Mouse (Mus musculus) limb, embryonic 14.5 days (tissue): ENCODE measurements at regions not wholly inside any gene's neighbourhood (a gene's known extent, or its start where the extent isn't known, plus 50 kb on each side); places are given as distances from the start of the nearest gene placed in this dataset.

Source experiments
- ATAC-seq: fragments of 200-750 bp; cut with Nextera tagmentation; 2 replicates; pipeline ENCODE4 v1.8.0; 2017; ENCODE audit warnings: low read depth, moderate number of reproducible peaks, moderate TSS enrichment; ENCODE audit not compliant: low FRiP score
- DNase-seq: peaks from one replicate; pipeline ENCODE4 v3.0.0-alpha.2; 2015; ENCODE audit warnings: low spot score
- H3K27ac ChIP-seq: fragments of 300-500 bp; sonication (generic); replicated peaks from 2 replicates; pipeline ENCODE4 v1.5.1; 2014; ENCODE audit warnings: low read depth, mild to moderate bottlenecking, low read length, moderate library complexity, mixed read lengths
- H3K27me3 ChIP-seq: fragments of 300-500 bp; sonication (generic); 2 replicates; pipeline ENCODE4 v1.6.1; 2014; ENCODE audit warnings: low read length, mixed read lengths; ENCODE audit not compliant: control insufficient read depth, insufficient read depth
- H3K36me3 ChIP-seq: fragments of 300-500 bp; sonication (generic); 2 replicates; pipeline ENCODE4 v1.6.1; 2014; ENCODE audit warnings: mild to moderate bottlenecking, low read length, moderate library complexity, mixed read lengths; ENCODE audit not compliant: control insufficient read depth, insufficient read depth
- H3K4me1 ChIP-seq: fragments of 300-500 bp; sonication (generic); 2 replicates; pipeline ENCODE4 v1.6.1; 2014; ENCODE audit warnings: antibody characterized with exemption, low read length, mixed read lengths; ENCODE audit not compliant: control insufficient read depth, insufficient read depth
- H3K4me2 ChIP-seq: fragments of 300-500 bp; sonication (generic); replicated peaks from 2 replicates; pipeline ENCODE4 v1.6.1; 2014; ENCODE audit warnings: low read depth, mild to moderate bottlenecking, low read length, moderate library complexity; ENCODE audit not compliant: severe bottlenecking
- H3K4me3 ChIP-seq: fragments of 300-500 bp; sonication (generic); replicated peaks from 2 replicates; pipeline ENCODE4 v1.5.1; 2014; ENCODE audit warnings: low read length
- H3K9ac ChIP-seq: fragments of 300-500 bp; sonication (generic); 2 replicates; pipeline ENCODE4 v1.6.1; 2014; ENCODE audit warnings: mild to moderate bottlenecking, low read depth, low read length, moderate library complexity; ENCODE audit not compliant: severe bottlenecking
- H3K9me3 ChIP-seq: fragments of 300-500 bp; sonication (generic); 2 replicates; pipeline ENCODE4 v1.6.1; 2016; ENCODE audit warnings: low read length; ENCODE audit not compliant: control insufficient read depth
- POLR2A ChIP-seq: fragments of 200-500 bp; IDR thresholded peaks from 2 replicates; pipeline ENCODE4 v1.8.0; 2012; ENCODE audit warnings: inconsistent platforms, mild to moderate bottlenecking, moderate library complexity, borderline replicate concordance; ENCODE audit not compliant: insufficient read depth, insufficient read length; ENCODE audit errors: extremely low read depth
- WGBS: fragments of 180-500 bp; shearing (Covaris S2); extraction: QIAGEN DNeasy Blood & Tissue Kit; methylation state at CpG from one replicate; pipeline ENCODE4 v1.1.7; 2014; 5-methylcytosine and 5-hydroxymethylcytosine counted together

GRCm38 (mm10) chr17:29437535-29438324, 52.8 kb upstream of the Pim1 start:
- Histone ChIP-seq H3K9me3 (no peaks in the 10 kb centered on the region), H3K27ac (peak overlapping the region; percentile 35; the same call in 1 of the 2 replicates), H3K4me1 (peaks cover 12% of the 10 kb centered on the region), H3K4me2 (peak overlapping the region; percentile 77), H3K9ac (peak overlapping the region; percentile 57), H3K27me3 (no peaks in the 10 kb centered on the region), H3K36me3 (no peaks in the 10 kb centered on the region), H3K4me3 (peak overlapping the region; percentile 37)
- DNase-seq = no peak
- WGBS = 36% methylated on average over 16 of the region's 16 CpGs
- 0 out of 2 replicates have a peak, but pooled peaks have one; percentile 7 for ATAC-seq
- TF ChIP-seq POLR2A = no peak

GRCm38 (mm10) chr17:29438347-29439235, 52.0 kb upstream of the Pim1 start:
- no peak for ATAC-seq
- 19% methylated on average over 15 of the region's 17 CpGs for WGBS

GRCm38 (mm10) chr17:29439992-29440391, 50.6 kb upstream of the Pim1 start:
- ATAC-seq (no peak), DNase-seq (no peak)
- Histone ChIP-seq H3K36me3 (no peaks in the 10 kb centered on the region), H3K9ac (no peak overlapping the region), H3K4me3 (no peak overlapping the region), H3K9me3 (no peaks in the 10 kb centered on the region), H3K27ac (no peak overlapping the region), H3K4me2 (no peak overlapping the region), H3K4me1 (peaks cover 12% of the 10 kb centered on the region), H3K27me3 (no peaks in the 10 kb centered on the region)
- TF ChIP-seq POLR2A = no peak
- 77% methylated on average over 4 of the region's 4 CpGs for WGBS

More at GRCm38 (mm10) chr17:29438347-29439235, 52.0 kb upstream of the Pim1 start:
- no peak overlapping the region for H3K9ac ChIP-seq
- H3K27me3 ChIP-seq = no peaks in the 10 kb centered on the region
- peaks cover 12% of the 10 kb centered on the region for H3K4me1 ChIP-seq
- TF ChIP-seq POLR2A = no peak
- H3K27ac ChIP-seq = no peak overlapping the region
- H3K9me3 ChIP-seq = no peaks in the 10 kb centered on the region
- H3K36me3 ChIP-seq = no peaks in the 10 kb centered on the region
- DNase-seq = peak; percentile 61
- no peak overlapping the region for H3K4me3 ChIP-seq
- H3K4me2 ChIP-seq = peak overlapping the region; percentile 17; the same call in 1 of the 2 replicates

- ATAC-seq = no peak
- no peak overlapping the region for H3K27ac ChIP-seq
- no peak for DNase-seq
- H3K36me3 ChIP-seq = no peaks in the 10 kb centered on the region
- no peak for TF ChIP-seq POLR2A
- no peak overlapping the region for H3K9ac ChIP-seq
- H3K9me3 ChIP-seq = no peaks in the 10 kb centered on the region
- no peak overlapping the region for H3K4me3 ChIP-seq
- H3K27me3 ChIP-seq = no peaks in the 10 kb centered on the region
- peaks cover 12% of the 10 kb centered on the region for H3K4me1 ChIP-seq
- H3K4me2 ChIP-seq = no peak overlapping the region
Measured at GRCm38 (mm10) chr17:29440490-29440889, 50.1 kb upstream of the Pim1 start.
